Mouse (Mus musculus) bone marrow, adult 2 months (tissue): ENCODE measurements around the gene Osgin1.

Experiments
- CTCF ChIP-seq: fragments of 200-500 bp; IDR thresholded peaks from 2 replicates; pipeline ENCODE4 v1.5.1; 2011; ENCODE audit warnings: low read length, control low read depth; ENCODE audit not compliant: control insufficient read depth, insufficient read depth
- POLR2A ChIP-seq: fragments of 200-500 bp; IDR thresholded peaks from 2 replicates; pipeline ENCODE4 v1.6.1; 2011; ENCODE audit warnings: low read depth, mild to moderate bottlenecking, control low read depth, low read length, borderline replicate concordance; ENCODE audit not compliant: control insufficient read depth

- TF ChIP-seq POLR2A (no peak), CTCF (no peak)
These were observed 9.0 kb downstream of the Osgin1 start for GRCm38 (mm10) chr8:119442970-119443369.
